Mouse (Mus musculus) megakaryocyte-erythroid progenitor cell, adult 5-6 weeks (primary cell): ENCODE data around the gene Megf9. TPM values are rescaled to one million over a fixed set of nuclear protein-coding genes. Genes with fewer than 3 reads are reported as not detected.

Experiments used
- total RNA-seq, 2 experiments: library from RNA; stranded (forward) in 1 of 2; stranded (reverse) in 1 of 2; fragments of 200-1000, 215-1000 nt in 1 of 2; fragments of >200 nt in 1 of 2; fragmentation: Nextera tagmentation in 1 of 2; gene quantifications; 2 replicates each; pipeline ENCODE4 v1.2.3; 2014 to 2017

Gene Megf9
- total RNA-seq, 2 experiments from 2014 or later, result 3.7 to 4.1 TPM

Other genes with a start within 250 kb of the Megf9 start
- 14.5 and 15.5 TPM in 2 replicates for gene Cdk5rap2, start 124.6 kb downstream of the Megf9 start, total RNA-seq (2014; fragmentation: Nextera tagmentation)
- gene Cdk5rap2, start 124.6 kb downstream of the Megf9 start, total RNA-seq (2017), result 19.1 and 28.2 TPM in 2 replicates